Mouse (Mus musculus) testis, adult 2 months (tissue): ENCODE data around the gene Ppp2r1b.

Experiments
- CTCF ChIP-seq: fragments of 200-500 bp; IDR thresholded peaks from 2 replicates; pipeline ENCODE4 v1.5.1; 2012; ENCODE audit warnings: low read depth, mild to moderate bottlenecking, inconsistent platforms, low read length, moderate library complexity; ENCODE audit not compliant: control insufficient read depth, insufficient read depth, insufficient replicate concordance
- POLR2A ChIP-seq: fragments of 200-500 bp; IDR thresholded peaks from 2 replicates; pipeline ENCODE4 v1.6.1; 2012; ENCODE audit warnings: low read depth, mild to moderate bottlenecking, inconsistent platforms, low read length, moderate library complexity; ENCODE audit not compliant: control insufficient read depth

- TF ChIP-seq POLR2A = no peak
- TF ChIP-seq CTCF = no peak
Observed at GRCm38 (mm10) chr9:50893665-50894064, 48.6 kb downstream of the Ppp2r1b start.
